In the genomic region with DNA sequence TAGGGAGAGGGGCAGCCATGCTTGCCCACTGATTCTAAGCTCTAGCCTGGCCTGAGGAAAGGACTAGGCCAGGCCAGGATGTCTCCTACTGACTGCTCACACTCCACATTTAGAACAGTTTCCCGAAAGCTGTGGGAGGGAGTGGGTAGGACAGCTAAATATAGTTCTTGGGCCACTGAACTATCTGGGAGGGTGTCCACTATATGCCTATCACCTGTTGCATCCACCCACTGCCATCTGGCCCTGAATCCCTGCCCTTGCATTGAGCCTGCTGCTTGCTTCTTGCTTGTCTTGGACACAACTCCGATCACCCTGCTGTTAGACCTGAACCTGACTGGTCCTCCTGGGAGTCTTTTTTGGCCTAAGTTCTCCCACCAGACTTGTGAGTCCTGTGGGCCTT, we compare ENCODE assay signal across 7 mouse cellular contexts. TPM values are rescaled to one million over a fixed set of nuclear protein-coding genes. Genes with fewer than 3 reads are reported as not detected.
A peak's percentile ranks its signal among the peaks of the same experiment; 100 is the strongest.
DNase-seq lines count a peak whose midpoint lies in the region; ATAC-seq and TF ChIP-seq lines count a peak whose summit lies in the region.

Gene Trim72 (plus strand): TSS at position 262 of the 400 bp plus-strand sequence.

- H3K36me3 ChIP-seq in ES-E14 (ENCODE audit: control insufficient read depth, insufficient read depth, low read length, poor library complexity, severe bottlenecking): no peaks in the 10 kb centered on the region
- H3K36me3 ChIP-seq in intestine, embryonic 15.5 days: no peaks in the 10 kb centered on the region
- H3K36me3 ChIP-seq in stomach, embryonic 16.5 days (ENCODE audit: control insufficient read depth, insufficient read depth, low read length): no peaks in the 10 kb centered on the region

- H3K9me3 ChIP-seq in ES-E14 (ENCODE audit: control insufficient read depth, insufficient read depth, low read depth, low read length): no peaks in the 10 kb centered on the region
- no peaks in the 10 kb centered on the region for H3K9me3 ChIP-seq in intestine, embryonic 15.5 days
- no peaks in the 10 kb centered on the region for H3K9me3 ChIP-seq in stomach, embryonic 16.5 days (replicated peaks; ENCODE audit: control insufficient read depth, low read length)

- DNase-seq in ES-E14 (ENCODE audit: low read depth, low spot score): no peak
- DNase-seq in cerebellum, adult 11 months: peak; percentile 59
- peak; percentile 98 for DNase-seq in heart, adult 11 months
- DNase-seq in ovary, postnatal 36 days (ENCODE audit: low spot score): no peak
- no peak for DNase-seq in adrenal gland, postnatal 25 days

- no peak within 1 kb of the TSS for H3K9ac ChIP-seq in ES-E14 (ENCODE audit: insufficient read depth, low read depth, low read length, poor library complexity, severe bottlenecking)
- peak within 1 kb of the TSS; percentile 48 for H3K9ac ChIP-seq in intestine, embryonic 15.5 days
- H3K9ac ChIP-seq in stomach, embryonic 16.5 days (ENCODE audit: low read length): peak within 1 kb of the TSS; percentile 57

- in situ Hi-C loops in ES-E14 (cut with MboI; ENCODE audit: low sequenced_read_pairs in 2 of 2, unreplicated experiment in 2 of 2): loop anchor here in 1 of 2 experiments (25.0 kb wide), 1 partner anchor 209 kb away; the partner anchor contains the start of gene Cox6a2

- H3K4me3 ChIP-seq in ES-E14 (ENCODE audit: insufficient read depth in 1 of 2, low read depth in 1 of 2, low read length in 2 of 2, poor library complexity in 1 of 2, severe bottlenecking in 1 of 2): peak within 1 kb of the TSS; percentile 35 to 52
- H3K4me3 ChIP-seq in intestine, embryonic 15.5 days (replicated peaks): peak within 1 kb of the TSS; percentile 25
- H3K4me3 ChIP-seq in stomach, embryonic 16.5 days (replicated peaks; ENCODE audit: low read length): peak within 1 kb of the TSS; percentile 33

- peak within 1 kb of the TSS; percentile 54 for H3K4me2 ChIP-seq in intestine, embryonic 15.5 days (replicated peaks)
- H3K4me2 ChIP-seq in stomach, embryonic 16.5 days (ENCODE audit: low read depth, low read length): peak within 1 kb of the TSS; percentile 50

- ATAC-seq in intestine, embryonic 15.5 days: no peak
- no peak for ATAC-seq in stomach, embryonic 16.5 days (ENCODE audit: insufficient read depth, low FRiP score)

- no peak within 1 kb of the TSS for H3K27ac ChIP-seq in ES-E14 (ENCODE audit: insufficient read depth, low read depth, low read length, poor library complexity, severe bottlenecking)
- peak within 1 kb of the TSS; percentile 91 for H3K27ac ChIP-seq in intestine, embryonic 15.5 days
- H3K27ac ChIP-seq in stomach, embryonic 16.5 days (ENCODE audit: low read length): peak within 1 kb of the TSS; percentile 92

- WGBS in intestine, embryonic 15.5 days: 82% methylated on average over 2 of the region's 2 CpGs
- WGBS in stomach, embryonic 16.5 days: 78% methylated on average over 2 of the region's 2 CpGs

- H3K27me3 ChIP-seq in intestine, embryonic 15.5 days (replicated peaks): no peaks in the 10 kb centered on the region
- H3K27me3 ChIP-seq in stomach, embryonic 16.5 days (ENCODE audit: control insufficient read depth, insufficient read depth, low read length): no peaks in the 10 kb centered on the region

- H3K4me1 ChIP-seq in ES-E14 (ENCODE audit: control insufficient read depth in 2 of 2, insufficient read depth in 2 of 2, low read length in 2 of 2, poor library complexity in 1 of 2): peaks cover 11 to 23% of the 10 kb centered on the region in 2 experiments
- peaks cover 18% of the 10 kb centered on the region for H3K4me1 ChIP-seq in intestine, embryonic 15.5 days (replicated peaks)
- H3K4me1 ChIP-seq in stomach, embryonic 16.5 days (ENCODE audit: control insufficient read depth, insufficient read depth, low read length): peaks cover 21% of the 10 kb centered on the region

TF ChIP-seq in ES-E14, 5 proteins besides CTCF, POLR2A, EP300 and RAD21:
- no peak for TF ChIP-seq ZC3H11A (IDR thresholded peaks at IDR 0.05; ENCODE audit: borderline replicate concordance, low read depth, low read length)
- no peak for TF ChIP-seq CHD2 (IDR thresholded peaks at IDR 0.05; ENCODE audit: low read depth, low read length)

RNA-seq across cellular contexts. Expression of gene Trim72, which starts in this region (rescaled TPM):
- 1.1 and 1.2 TPM in 2 replicates for total RNA-seq in ES-E14 (2012; rRNA removed)
- 0.19 and 0.53 TPM in 2 replicates for polyA plus RNA-seq in intestine, embryonic 15.5 days (2015; fragmentation: Nextera tagmentation; extraction: Ambion mirVana)
- 0.39 and 1.9 TPM in 2 replicates for polyA plus RNA-seq in stomach, embryonic 16.5 days (2015; fragmentation: Nextera tagmentation; extraction: Ambion mirVana)
- total RNA-seq in adrenal gland, postnatal 25 days (2021): 0.24 TPM in 1 of 2 replicates, not detected in the other

Comparison
In these comparisons a context has a peak if more than half of its experiments do, and no peak if none do; other contexts are left out.
1. DNase-seq: peak in cerebellum, adult 11 months (single experiment) and heart, adult 11 months (single experiment); none in ES-E14 (single experiment), ovary, postnatal 36 days (single experiment) and adrenal gland, postnatal 25 days (single experiment).
2. Peak in every context shown above with its lines, with median percentiles within 50 percentile points of each other: H3K4me3 ChIP-seq.